Mouse (Mus musculus): ENCODE results near the gene Fkbp14.

GRCm38 (mm10) chr6:54629734-54630133, 32.6 kb upstream of the Fkbp14 start:
- TF ChIP-seq CTCF (IDR thresholded peaks at IDR 0.05; ENCODE audit: extremely low read depth, insufficient read depth, low read length) (peak; percentile 31; the same call in 1 of the 2 replicates), POLR2A (IDR thresholded peaks at IDR 0.05; ENCODE audit: extremely low read depth, insufficient read depth, low read length) (no peak)
